Mouse (Mus musculus) forebrain, embryonic 15.5 days (tissue): ENCODE measurements at regions not wholly inside any gene's neighbourhood (a gene's known extent, or its start where the extent isn't known, plus 50 kb on each side); places are given as distances from the start of the nearest gene placed in this dataset.
"Not testable (repeated sequence)": the region's sequence is repeated elsewhere in the genome, so short reads cannot be mapped to it uniquely, and the experiment has no call there.

Source experiments
- ATAC-seq: fragments of 200-750 bp; cut with Nextera tagmentation; replicated peaks from 2 replicates; pipeline ENCODE4 v1.8.0; 2017; ENCODE audit warnings: mild to moderate bottlenecking, moderate TSS enrichment, moderate library complexity
- H3K27ac ChIP-seq: fragments of 300-500 bp; sonication (generic); replicated peaks from 2 replicates; pipeline ENCODE4 v1.5.1; 2015; ENCODE audit warnings: mild to moderate bottlenecking, inconsistent platforms
- H3K27me3 ChIP-seq: fragments of 300-500 bp; sonication (generic); 2 replicates; pipeline ENCODE4 v1.6.1; 2015; ENCODE audit warnings: inconsistent platforms
- H3K36me3 ChIP-seq: fragments of 300-500 bp; sonication (generic); 2 replicates; pipeline ENCODE4 v1.6.1; 2015; ENCODE audit warnings: mild to moderate bottlenecking, inconsistent platforms
- H3K4me1 ChIP-seq: fragments of 300-500 bp; sonication (generic); 2 replicates; pipeline ENCODE4 v1.6.1; 2015; ENCODE audit warnings: inconsistent platforms
- H3K4me2 ChIP-seq: fragments of 300-500 bp; sonication (generic); replicated peaks from 2 replicates; pipeline ENCODE4 v1.6.1; 2015; ENCODE audit warnings: mild to moderate bottlenecking, inconsistent platforms
- H3K4me3 ChIP-seq: fragments of 300-500 bp; sonication (generic); 2 replicates; pipeline ENCODE4 v1.5.1; 2015; ENCODE audit warnings: mild to moderate bottlenecking, inconsistent platforms
- H3K9ac ChIP-seq: fragments of 300-500 bp; sonication (generic); replicated peaks from 2 replicates; pipeline ENCODE4 v1.6.1; 2015; ENCODE audit warnings: mild to moderate bottlenecking, inconsistent platforms
- H3K9me3 ChIP-seq: fragments of 300-500 bp; sonication (generic); 2 replicates; pipeline ENCODE4 v1.6.1; 2016; ENCODE audit warnings: inconsistent platforms
- WGBS: fragments of 180-500 bp; shearing (Covaris S2); methylation state at CpG from one replicate; pipeline ENCODE4 v1.1.7; 2015; ENCODE audit warnings: mixed read lengths; 5-methylcytosine and 5-hydroxymethylcytosine counted together

GRCm38 (mm10) chr6:3137823-3138222 is 261.5 kb downstream of the Samd9l start:
- ATAC-seq, H3K27me3 ChIP-seq, H3K27ac ChIP-seq, H3K4me1 ChIP-seq, H3K36me3 ChIP-seq, H3K4me3 ChIP-seq, H3K9ac ChIP-seq, H3K4me2 ChIP-seq: not testable (repeated sequence)
- 73% methylated on average over 3 of the region's 3 CpGs for WGBS
- H3K9me3 ChIP-seq: peaks cover 15% of the 10 kb centered on the region

DNA sequence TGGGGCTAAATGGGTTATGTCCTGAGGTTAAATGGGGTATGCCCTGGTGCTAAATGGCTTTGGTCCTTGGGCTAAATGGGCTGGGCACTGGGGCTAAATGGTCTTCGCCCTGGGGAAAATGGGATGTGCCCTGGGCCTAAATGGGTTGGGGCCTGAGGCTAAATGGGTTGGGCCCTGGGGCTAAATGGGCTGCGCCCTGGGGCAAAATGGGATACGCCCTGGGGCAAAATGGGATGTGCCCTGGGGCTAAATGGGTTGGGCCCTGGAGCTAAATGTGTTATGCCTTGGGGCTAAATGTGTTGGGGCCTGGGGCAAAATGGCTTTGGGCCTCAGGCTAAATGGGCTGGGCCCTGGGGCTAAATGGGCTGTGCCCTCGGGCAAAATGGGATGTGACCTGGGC is 265.6 kb downstream of the Samd9l start:
- not testable (repeated sequence) for H3K27me3 ChIP-seq, H3K36me3 ChIP-seq, ATAC-seq, H3K9me3 ChIP-seq, H3K4me2 ChIP-seq, H3K9ac ChIP-seq, H3K4me3 ChIP-seq, H3K4me1 ChIP-seq, H3K27ac ChIP-seq
- 88% methylated on average over 4 of the region's 4 CpGs for WGBS

- 7% methylated on average over 2 of the region's 3 CpGs for WGBS
- H3K4me3 ChIP-seq, H3K9me3 ChIP-seq, H3K4me1 ChIP-seq, H3K27me3 ChIP-seq, H3K9ac ChIP-seq, ATAC-seq, H3K27ac ChIP-seq, H3K36me3 ChIP-seq, H3K4me2 ChIP-seq: not testable (repeated sequence)
These were observed 283.1 kb downstream of the Samd9l start for GRCm38 (mm10) chr6:3116296-3116695.
